In the genomic region with DNA sequence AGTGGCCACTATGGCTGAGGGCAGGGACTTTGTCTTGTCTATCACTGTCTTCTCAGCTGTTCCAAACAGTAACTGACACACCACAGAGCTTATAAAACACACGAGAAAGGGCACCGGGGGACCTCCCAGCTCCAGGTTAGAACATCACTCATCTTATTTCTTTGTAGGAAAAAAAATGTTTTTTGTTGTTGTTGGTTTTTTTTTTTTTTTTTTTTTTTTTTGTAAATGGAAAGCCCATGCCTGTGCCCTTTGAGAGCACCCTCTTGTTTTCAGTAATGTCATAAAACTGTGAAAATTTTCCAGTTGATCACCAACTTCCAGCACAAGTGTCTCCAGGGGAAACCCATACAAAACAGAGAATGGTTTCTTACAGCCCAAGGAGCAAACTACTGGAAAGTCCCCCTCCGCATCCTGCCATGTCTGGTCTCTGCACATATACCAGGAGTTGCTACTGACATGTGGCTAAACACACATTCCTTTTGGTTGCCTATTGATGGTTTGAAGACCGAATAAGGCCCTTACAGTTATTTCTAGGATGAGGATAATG, we compare ENCODE assay signal across 30 mouse cellular contexts.
DNase-seq lines count a peak whose midpoint lies in the region; ATAC-seq and TF ChIP-seq lines count a peak whose summit lies in the region.
"Had no signal": no experiment of that assay in that cellular context is flagged by ENCODE, and none has a peak within 500 bp of the region (broad histone marks: within the 10 kb centered on the region; RNA-seq: fewer than 3 reads in every experiment).

No protein-coding gene starts in this region.

- peaks cover 46% of the 10 kb centered on the region for H3K79me2 ChIP-seq in CH12.LX (replicated peaks; ENCODE audit: control insufficient read depth, extremely low read depth, insufficient read depth, poor library complexity, severe bottlenecking)

- no peaks in the 10 kb centered on the region for H3K9me3 ChIP-seq in megakaryocyte, embryonic 14.5 days
- no peaks in the 10 kb centered on the region for H3K9me3 ChIP-seq in CH12.LX (replicated peaks; ENCODE audit: low read length)
- H3K9me3 ChIP-seq: embryonic facial prominence, embryonic 12.5 days; heart, embryonic 13.5 days; hindbrain, embryonic 15.5 days; intestine, embryonic 15.5 days; liver, embryonic 12.5 days; neural tube, embryonic 12.5 days; stomach, embryonic 15.5 days had no signal

- H3K4me3 ChIP-seq in megakaryocyte, embryonic 14.5 days (replicated peaks), result peak overlapping the region; percentile 47
- no peak overlapping the region for H3K4me3 ChIP-seq in CH12.LX (replicated peaks in 1 of 3; ENCODE audit: low read depth in 2 of 3, low read length in 2 of 3, poor library complexity in 1 of 3)
- H3K4me3 ChIP-seq: embryonic facial prominence, embryonic 12.5 days; heart, embryonic 13.5 days; hindbrain, embryonic 15.5 days; intestine, embryonic 15.5 days; liver, embryonic 12.5 days; neural tube, embryonic 12.5 days; stomach, embryonic 15.5 days had no signal

- no peak for DNase-seq in CH12.LX (ENCODE audit: extremely low read depth)
- DNase-seq in induced T-regulatory cell, adult 2 months (ENCODE audit: low read depth), result peak; percentile 85
- DNase-seq in thymus, adult 18-20 months, result no peak
- no peak for DNase-seq in thymus, postnatal 25 days
- no peak for DNase-seq in retina, postnatal 1 day
- DNase-seq: adrenal gland, adult 2 months; adrenal gland, postnatal 36 days; B cell, adult 2 months; cerebellum, adult 8-10 months; cerebellum, postnatal 25 days; kidney, adult 2 months; kidney, postnatal 4 days; layer of hippocampus, postnatal 36 days; lung, adult 18-20 months; lung, postnatal 10 days; right cerebral cortex, postnatal 4 days; thymus, postnatal 14 days had no signal

- TF ChIP-seq POLR2A in CH12.LX (IDR thresholded peaks at IDR 0.05; ENCODE audit: low read depth, low read length), result no peak

- no peak for TF ChIP-seq CTCF in CH12.LX (conservative IDR thresholded peaks at IDR 0.05 in 1 of 2, IDR thresholded peaks at IDR 0.05 in 1 of 2; ENCODE audit: low read depth in 2 of 2, low read length in 2 of 2)

- TF ChIP-seq EP300 in CH12.LX (IDR thresholded peaks at IDR 0.05; ENCODE audit: low read length), result peak; percentile 67; the same call in 1 of the 2 replicates

- peak overlapping the region; percentile 7; the same call in 1 of the 2 replicates for H3K9ac ChIP-seq in CH12.LX (ENCODE audit: insufficient read depth, low read depth)
- H3K9ac ChIP-seq: embryonic facial prominence, embryonic 12.5 days; heart, embryonic 13.5 days; hindbrain, embryonic 15.5 days; intestine, embryonic 15.5 days; liver, embryonic 12.5 days; neural tube, embryonic 12.5 days; stomach, embryonic 15.5 days had no signal

- peaks cover 72% of the 10 kb centered on the region for H3K36me3 ChIP-seq in megakaryocyte, embryonic 14.5 days (replicated peaks; ENCODE audit: low read length)
- peaks cover 15 to 42% of the 10 kb centered on the region in 2 experiments for H3K36me3 ChIP-seq in CH12.LX (replicated peaks in 1 of 2; ENCODE audit: control insufficient read depth in 1 of 2, insufficient read depth in 1 of 2, low read length in 1 of 2)
- H3K36me3 ChIP-seq: embryonic facial prominence, embryonic 12.5 days; heart, embryonic 13.5 days; hindbrain, embryonic 15.5 days; intestine, embryonic 15.5 days; liver, embryonic 12.5 days; neural tube, embryonic 12.5 days; stomach, embryonic 15.5 days had no signal

- in situ Hi-C loops in CH12.LX (cut with MboI; ENCODE audit: low pct_ligation_motif_present, low pct_unique_long_range_greater_than_20kb, low sequenced_read_pairs), result no loop called here

- peak overlapping the region; percentile 83 for H3K27ac ChIP-seq in CH12.LX (ENCODE audit: insufficient read depth, low read depth)
- H3K27ac ChIP-seq: embryonic facial prominence, embryonic 12.5 days; heart, embryonic 13.5 days; hindbrain, embryonic 15.5 days; intestine, embryonic 15.5 days; kidney, postnatal 0 days; liver, embryonic 12.5 days; neural tube, embryonic 12.5 days; stomach, embryonic 15.5 days had no signal

- TF ChIP-seq RAD21 in CH12.LX (IDR thresholded peaks at IDR 0.05; ENCODE audit: low read depth, low read length), result no peak

- no peaks in the 10 kb centered on the region for H3K27me3 ChIP-seq in megakaryocyte, embryonic 14.5 days (replicated peaks)
- no peaks in the 10 kb centered on the region for H3K27me3 ChIP-seq in CH12.LX (replicated peaks)
- H3K27me3 ChIP-seq: embryonic facial prominence, embryonic 12.5 days; heart, embryonic 13.5 days; hindbrain, embryonic 15.5 days; intestine, embryonic 15.5 days; liver, embryonic 12.5 days; neural tube, embryonic 12.5 days; stomach, embryonic 15.5 days had no signal

- dilution Hi-C loops in CH12.LX (cut with MboI; ENCODE audit: extremely low pct_ligation_motif_present, extremely low pct_unique_long_range_greater_than_20kb, low sequenced_read_pairs), result no loop called here

- peaks cover 100% of the 10 kb centered on the region for H3K4me1 ChIP-seq in megakaryocyte, embryonic 14.5 days
- H3K4me1 ChIP-seq in CH12.LX (ENCODE audit: control insufficient read depth in 1 of 2, insufficient read depth in 2 of 2), result peaks cover 33 to 85% of the 10 kb centered on the region in 2 experiments
- H3K4me1 ChIP-seq: hindbrain, embryonic 15.5 days; neural tube, embryonic 12.5 days had no signal

- H3K4me2 ChIP-seq in CH12.LX (ENCODE audit: insufficient read depth, low read depth, poor library complexity, severe bottlenecking), result peak overlapping the region; percentile 27; the same call in 1 of the 2 replicates
- H3K4me2 ChIP-seq: embryonic facial prominence, embryonic 12.5 days; heart, embryonic 13.5 days; hindbrain, embryonic 15.5 days; intestine, embryonic 15.5 days; liver, embryonic 12.5 days; midbrain, embryonic 11.5 days; neural tube, embryonic 12.5 days; stomach, embryonic 15.5 days had no signal

- ATAC-seq in megakaryocyte, adult 5-6 weeks (ENCODE audit: poor library complexity, severe bottlenecking), result no peak
- ATAC-seq: forebrain, embryonic 14.5 days; intestine, embryonic 15.5 days; liver, embryonic 12.5 days; midbrain, embryonic 16.5 days had no signal

TF ChIP-seq in CH12.LX, 34 proteins besides CTCF, POLR2A, EP300 and RAD21:
- TF ChIP-seq MAFK (IDR thresholded peaks at IDR 0.05; ENCODE audit: insufficient replicate concordance, low read length) (0 out of 2 replicates have a peak, but pooled peaks have one; percentile 17), USF1 (IDR thresholded peaks at IDR 0.05; ENCODE audit: low read depth, low read length) (no peak), ETS1 (conservative IDR thresholded peaks at IDR 0.05; ENCODE audit: low read depth, low read length) (peak; percentile 59), MXI1 (IDR thresholded peaks at IDR 0.05; ENCODE audit: low read depth, low read length) (peak; percentile 49; the same call in 1 of the 2 replicates), NRF1 (IDR thresholded peaks at IDR 0.05; ENCODE audit: low read depth, low read length) (no peak), USF2 (conservative IDR thresholded peaks at IDR 0.05; ENCODE audit: low read depth, low read length) (no peak), BHLHE40 (IDR thresholded peaks at IDR 0.05; ENCODE audit: low read depth, low read length) (peak; percentile 46; the same call in 1 of the 2 replicates), TCF12 (IDR thresholded peaks at IDR 0.05; ENCODE audit: low read depth, low read length) (no peak), NELFE (IDR thresholded peaks at IDR 0.05; ENCODE audit: low read depth, low read length) (no peak), MAX (IDR thresholded peaks at IDR 0.05; ENCODE audit: low read length) (peak; percentile 44; the same call in 1 of the 2 replicates), CHD1 (IDR thresholded peaks at IDR 0.05; ENCODE audit: low read depth, low read length) (0 out of 2 replicates have a peak, but pooled peaks have one; percentile 33), SIN3A (IDR thresholded peaks at IDR 0.05; ENCODE audit: low read length) (peak; percentile 72), RCOR1 (conservative IDR thresholded peaks at IDR 0.05; ENCODE audit: low read depth, low read length) (no peak), CHD2 (IDR thresholded peaks at IDR 0.05; ENCODE audit: low read length) (0 out of 2 replicates have a peak, but pooled peaks have one; percentile 30), ZNF384 (IDR thresholded peaks at IDR 0.05; ENCODE audit: low read depth, low read length) (peak; percentile 91), MEF2A (IDR thresholded peaks at IDR 0.05; ENCODE audit: borderline replicate concordance, low read depth, low read length) (peak; percentile 64; the same call in 1 of the 2 replicates), MAZ (IDR thresholded peaks at IDR 0.05; ENCODE audit: low read depth, low read length) (no peak), JUN (IDR thresholded peaks at IDR 0.05; ENCODE audit: insufficient read depth, low read depth, low read length) (0 out of 2 replicates have a peak, but pooled peaks have one; percentile 5), E2F4 (IDR thresholded peaks at IDR 0.05; ENCODE audit: insufficient replicate concordance, low read depth, low read length) (no peak), HCFC1 (IDR thresholded peaks at IDR 0.05; ENCODE audit: low read depth, low read length) (no peak), JUND (conservative IDR thresholded peaks at IDR 0.05; ENCODE audit: low read depth, low read length) (0 out of 2 replicates have a peak, but pooled peaks have one; percentile 37), IRF4 (IDR thresholded peaks at IDR 0.05; ENCODE audit: low read depth, low read length) (0 out of 2 replicates have a peak, but pooled peaks have one; percentile 42)
